Mouse (Mus musculus) limb, embryonic 15.5 days (tissue): ENCODE measurements around the gene Kcnn1. TPM values are rescaled to one million over a fixed set of nuclear protein-coding genes. Genes with fewer than 3 reads are reported as not detected.

Experiments
- ATAC-seq: fragments of 200-750 bp; cut with Nextera tagmentation; 2 replicates; pipeline ENCODE4 v1.8.0; 2017; ENCODE audit warnings: low read depth, moderate TSS enrichment; ENCODE audit not compliant: insufficient number of reproducible peaks, low FRiP score, low TSS enrichment
- H3K27ac ChIP-seq: fragments of 300-500 bp; sonication (generic); 2 replicates; pipeline ENCODE4 v1.5.1; 2015; ENCODE audit warnings: moderate library complexity, mild to moderate bottlenecking, inconsistent platforms
- H3K27me3 ChIP-seq: fragments of 300-500 bp; sonication (generic); 2 replicates; pipeline ENCODE4 v1.6.1; 2015; ENCODE audit warnings: inconsistent platforms
- H3K36me3 ChIP-seq: fragments of 300-500 bp; sonication (generic); 2 replicates; pipeline ENCODE4 v1.6.1; 2015; ENCODE audit warnings: inconsistent platforms
- H3K4me1 ChIP-seq: fragments of 300-500 bp; sonication (generic); 2 replicates; pipeline ENCODE4 v1.6.1; 2015; ENCODE audit warnings: inconsistent platforms
- H3K4me2 ChIP-seq: fragments of 300-500 bp; sonication (generic); 2 replicates; pipeline ENCODE4 v1.6.1; 2015; ENCODE audit warnings: mild to moderate bottlenecking, inconsistent platforms
- H3K4me3 ChIP-seq: fragments of 300-500 bp; sonication (generic); 2 replicates; pipeline ENCODE4 v1.5.1; 2015; ENCODE audit warnings: mild to moderate bottlenecking, inconsistent platforms
- H3K9ac ChIP-seq: fragments of 300-500 bp; sonication (generic); 2 replicates; pipeline ENCODE4 v1.6.1; 2015; ENCODE audit warnings: inconsistent platforms
- H3K9me3 ChIP-seq: fragments of 300-500 bp; sonication (generic); 2 replicates; pipeline ENCODE4 v1.6.1; 2016; ENCODE audit warnings: inconsistent platforms
- WGBS: fragments of 180-500 bp; shearing (Covaris S2); methylation state at CpG from one replicate; pipeline ENCODE4 v1.1.7; 2015; 5-methylcytosine and 5-hydroxymethylcytosine counted together
- polyA plus RNA-seq: library from polyadenylated mRNA; unstranded; fragments of >200 nt; fragmentation: Nextera tagmentation; extraction: Ambion mirVana; gene quantifications from 2 replicates; pipeline ENCODE4 v1.2.1, GENCODE M21; 2015

Gene Kcnn1
- polyA plus RNA-seq, 1 experiment from 2014 or later: 3.1 TPM

DNA sequence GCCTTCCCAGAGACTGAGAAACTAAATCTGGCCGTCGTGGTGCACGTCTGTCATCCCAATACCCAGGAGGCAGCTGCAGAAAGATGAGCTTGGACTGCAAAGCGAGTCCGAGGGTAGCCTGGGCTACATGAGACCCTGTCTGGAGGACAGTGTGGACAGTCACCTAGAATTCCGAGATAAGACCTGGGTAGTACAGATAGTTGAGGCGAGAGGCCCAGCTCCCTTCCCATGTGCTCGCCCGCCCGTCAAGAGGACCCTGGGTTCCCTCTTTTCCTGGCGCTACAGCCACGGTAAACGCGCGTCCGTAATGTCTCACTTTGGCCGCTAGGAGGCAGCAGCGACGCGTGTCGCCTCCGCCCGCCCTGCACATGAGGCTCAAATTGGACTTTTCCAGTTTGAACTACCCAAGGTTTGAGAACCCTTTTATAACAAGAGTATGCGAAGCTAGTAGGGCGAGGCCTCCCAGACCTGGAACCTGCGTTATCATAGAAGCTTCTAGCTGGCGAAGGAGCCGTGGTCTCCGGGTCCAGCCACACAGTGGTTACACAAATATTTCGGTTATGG, 41.6 kb downstream of the Kcnn1 start:
- H3K27ac ChIP-seq: no peak overlapping the region
- peaks cover 19% of the 10 kb centered on the region for H3K4me1 ChIP-seq
- ATAC-seq: no peak
- no peak overlapping the region for H3K9ac ChIP-seq
- no peaks in the 10 kb centered on the region for H3K36me3 ChIP-seq
- H3K27me3 ChIP-seq: peaks cover 28% of the 10 kb centered on the region
- 15% methylated on average over 30 of the region's 30 CpGs for WGBS
- H3K9me3 ChIP-seq: peaks cover 10% of the 10 kb centered on the region; the same call in 1 of the 2 replicates
- H3K4me2 ChIP-seq: no peak overlapping the region
- no peak overlapping the region for H3K4me3 ChIP-seq

DNA sequence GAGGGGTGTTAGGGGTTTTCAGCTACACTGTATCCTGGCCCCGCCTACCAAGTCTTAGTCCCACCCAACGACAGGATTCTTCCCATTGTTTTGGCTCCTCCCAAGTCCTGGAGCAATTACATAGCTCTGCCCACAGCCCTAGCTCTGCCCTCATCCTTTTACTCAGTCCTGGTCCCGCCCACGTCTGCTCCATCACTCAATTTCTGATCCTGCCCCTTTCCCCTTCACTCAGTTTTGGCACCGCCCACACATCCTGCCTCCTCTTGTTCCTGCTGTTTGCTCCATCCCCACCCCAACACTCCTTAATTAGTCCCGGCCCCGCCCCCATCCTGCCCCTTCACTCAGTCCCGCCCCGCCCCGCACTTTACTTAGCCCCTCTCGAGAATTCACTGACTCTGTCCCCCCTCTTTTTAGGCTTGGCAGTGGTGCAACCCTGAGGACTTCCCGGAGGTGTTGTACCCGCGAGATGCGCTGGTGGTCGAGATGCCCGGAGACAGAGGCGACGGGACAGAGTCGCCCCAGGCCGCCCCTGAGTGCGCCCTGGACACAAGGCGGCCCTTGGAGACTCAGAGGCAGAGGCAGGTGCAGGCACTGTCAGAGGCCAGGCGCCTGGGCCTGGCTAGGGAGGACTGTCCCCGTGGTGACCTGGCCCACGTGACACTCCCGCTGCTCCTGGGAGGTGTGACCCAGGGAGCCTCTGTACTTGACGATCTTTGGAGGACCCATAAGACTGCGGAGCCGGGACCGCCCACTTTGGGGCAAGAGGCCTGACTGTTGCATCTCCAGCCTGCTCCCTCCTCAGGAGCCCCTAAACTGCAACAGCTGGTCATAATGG, 42.7 kb downstream of the Kcnn1 start:
- Histone ChIP-seq H3K27ac (no peak overlapping the region), H3K36me3 (no peaks in the 10 kb centered on the region), H3K9ac (no peak overlapping the region), H3K9me3 (peaks cover 10% of the 10 kb centered on the region; the same call in 1 of the 2 replicates), H3K4me2 (no peak overlapping the region), H3K4me1 (peaks cover 19% of the 10 kb centered on the region), H3K4me3 (no peak overlapping the region), H3K27me3 (peaks cover 39% of the 10 kb centered on the region)
- ATAC-seq: peak; percentile 82
- WGBS: 4% methylated on average over 31 of the region's 31 CpGs

DNA sequence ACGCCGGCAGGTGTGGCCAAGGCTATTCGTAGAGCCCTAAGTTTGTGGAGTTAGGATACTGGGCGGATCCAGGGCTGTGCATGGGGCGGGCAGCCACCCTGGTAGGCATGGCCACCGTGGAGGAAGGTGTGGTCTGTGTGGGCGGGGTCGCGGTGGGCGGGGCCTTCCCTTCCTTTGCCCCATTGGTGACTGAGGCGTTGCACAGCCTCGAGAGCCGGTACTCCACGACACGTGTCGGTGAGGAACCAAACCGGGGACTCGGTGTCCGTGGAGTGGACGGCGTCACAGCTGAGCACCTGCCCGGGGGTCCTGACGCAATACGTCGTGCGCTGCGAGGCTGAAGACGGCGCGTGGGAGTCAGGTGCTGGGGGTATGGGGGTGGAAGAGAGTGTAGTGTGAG, 46.4 kb downstream of the Kcnn1 start:
- Histone ChIP-seq H3K36me3 (no peaks in the 10 kb centered on the region), H3K4me2 (peak overlapping the region; percentile 26), H3K4me3 (0 out of 2 replicates have a peak overlapping the region, but pooled peaks have one; percentile 8), H3K27me3 (peaks cover 51% of the 10 kb centered on the region), H3K4me1 (peaks cover 15% of the 10 kb centered on the region), H3K9ac (no peak overlapping the region), H3K9me3 (peaks cover 10% of the 10 kb centered on the region; the same call in 1 of the 2 replicates), H3K27ac (no peak overlapping the region)
- no peak for ATAC-seq
- WGBS: 9% methylated on average over 30 of the region's 30 CpGs

DNA sequence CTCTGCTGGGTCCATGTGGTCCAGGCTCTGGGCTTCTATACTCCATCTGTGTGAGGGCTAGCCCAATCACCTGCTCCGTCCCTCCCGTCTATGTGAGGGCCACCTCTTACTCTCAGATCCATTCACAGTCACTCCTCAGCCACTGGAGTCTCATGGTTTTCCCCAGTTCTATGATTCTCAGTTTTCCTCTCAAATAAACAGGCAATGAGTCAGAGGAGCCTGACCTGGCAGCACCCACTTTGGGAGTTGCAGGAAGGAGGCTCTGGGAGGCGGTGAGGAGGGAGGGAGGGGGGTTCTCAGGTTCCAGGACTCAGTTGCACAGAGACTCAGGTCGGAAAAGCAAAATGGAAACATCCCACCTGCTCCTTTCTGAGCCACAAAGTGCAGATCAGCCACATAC, 50.2 kb downstream of the Kcnn1 start:
- Histone ChIP-seq H3K9ac (no peak overlapping the region), H3K27me3 (peaks cover 31% of the 10 kb centered on the region)
- 47% methylated on average over 4 of the region's 4 CpGs for WGBS

DNA sequence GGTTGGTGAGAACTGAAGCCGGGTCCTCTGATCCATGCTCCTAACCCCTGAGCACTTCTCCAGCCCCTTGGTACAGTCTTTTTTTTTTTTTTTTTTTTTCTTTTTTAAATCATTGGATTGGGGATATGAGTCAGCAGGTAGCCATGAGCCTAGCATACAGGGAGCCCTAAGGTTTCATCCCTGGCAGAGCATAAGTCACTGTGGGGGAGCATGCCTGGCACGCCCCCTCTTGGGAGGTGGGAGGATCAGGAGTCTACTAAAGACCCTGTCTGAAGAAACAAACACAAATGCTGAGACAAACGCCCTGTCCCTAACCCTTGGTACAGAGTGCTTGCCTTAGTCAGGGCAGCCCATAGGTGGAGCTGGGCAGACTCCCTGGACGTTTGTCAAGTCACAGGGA, 51.0 kb downstream of the Kcnn1 start:
- peaks cover 28% of the 10 kb centered on the region for H3K27me3 ChIP-seq
- no peak overlapping the region for H3K9ac ChIP-seq
- no peak overlapping the region for H3K4me2 ChIP-seq
- ATAC-seq: no peak
- H3K4me1 ChIP-seq: peaks cover 5% of the 10 kb centered on the region; the same call in 1 of the 2 replicates
- H3K4me3 ChIP-seq: no peak overlapping the region
- no peaks in the 10 kb centered on the region for H3K36me3 ChIP-seq
- H3K27ac ChIP-seq: no peak overlapping the region
- WGBS: 47% methylated on average over 4 of the region's 4 CpGs
- no peaks in the 10 kb centered on the region for H3K9me3 ChIP-seq

More for the DNA sequence above, 50.2 kb downstream of the Kcnn1 start:
- Histone ChIP-seq H3K9me3 (no peaks in the 10 kb centered on the region), H3K4me1 (peaks cover 6% of the 10 kb centered on the region; the same call in 1 of the 2 replicates), H3K4me2 (no peak overlapping the region), H3K27ac (no peak overlapping the region), H3K36me3 (no peaks in the 10 kb centered on the region), H3K4me3 (no peak overlapping the region)
- no peak for ATAC-seq

DNA sequence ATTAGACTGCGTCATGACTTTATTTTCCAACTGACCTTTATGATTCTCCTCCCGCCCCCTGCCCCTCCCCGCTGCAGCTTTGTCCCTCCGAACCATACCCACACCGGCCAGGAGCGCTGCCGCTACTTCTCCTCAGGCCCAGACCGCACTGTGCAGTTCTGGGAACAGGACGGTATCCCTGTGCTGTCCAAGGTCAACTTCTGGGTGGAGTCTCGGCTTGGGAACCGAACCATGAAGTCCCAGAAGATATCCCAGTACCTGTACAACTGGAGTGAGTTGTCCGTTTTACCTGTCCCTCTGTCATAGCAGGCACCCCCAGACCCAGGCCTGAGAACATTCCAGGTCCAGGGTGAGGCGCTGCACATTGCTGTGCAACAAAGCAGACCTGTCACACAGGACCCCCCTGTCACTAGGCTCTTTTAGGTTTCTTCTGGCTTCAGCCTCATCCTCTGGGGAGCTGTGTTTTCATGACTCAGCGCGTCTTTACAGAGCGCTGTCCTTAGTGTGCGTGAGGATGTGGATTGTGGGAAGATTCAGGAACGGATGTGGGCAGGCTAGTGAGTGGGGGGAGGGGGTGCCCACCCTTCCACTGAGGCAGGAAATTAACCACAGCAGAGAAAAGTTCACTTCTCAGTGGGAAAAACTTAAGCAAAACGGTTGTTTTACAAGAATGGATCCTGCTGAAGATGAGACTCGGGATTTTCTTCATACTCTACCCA, 51.9 kb downstream of the Kcnn1 start:
- WGBS: 69% methylated on average over 20 of the region's 20 CpGs
- H3K27me3 ChIP-seq: peaks cover 19% of the 10 kb centered on the region
- ATAC-seq: no peak

DNA sequence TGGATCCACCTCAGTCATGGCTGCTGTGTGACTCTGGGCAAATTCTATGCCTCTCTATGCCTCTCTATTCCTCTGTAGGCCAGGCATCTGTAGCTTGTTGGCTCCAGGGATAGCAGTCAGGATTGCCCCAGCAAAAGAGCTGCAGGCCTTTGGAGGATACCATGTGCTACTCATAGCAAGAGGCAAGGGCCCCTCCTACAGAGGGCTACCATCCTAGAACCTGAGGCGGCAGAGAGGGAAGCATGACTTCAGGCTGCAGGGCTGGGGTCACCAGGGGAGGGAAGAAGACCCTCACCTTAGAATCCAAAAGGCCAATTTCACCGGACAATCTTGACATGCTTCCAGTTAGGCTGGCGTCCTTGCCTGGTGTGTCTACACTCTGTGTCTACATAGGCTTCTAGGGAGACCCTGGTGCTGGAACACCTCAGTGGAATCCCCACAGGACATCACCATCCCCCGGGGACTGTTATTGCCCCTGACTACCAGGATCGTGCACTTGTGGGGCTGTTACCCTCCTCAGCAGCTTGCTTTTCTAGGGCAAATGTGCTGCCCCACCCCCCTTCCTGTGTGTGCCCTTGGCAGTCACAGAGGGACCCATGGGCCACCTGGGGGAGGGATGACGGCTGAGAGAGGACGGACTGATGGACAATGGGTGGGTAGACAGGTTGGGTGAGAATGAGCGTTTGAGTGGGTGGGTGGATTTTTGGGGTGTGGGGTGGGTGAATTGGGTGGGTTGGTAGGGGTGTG, 53.9 kb downstream of the Kcnn1 start:
- H3K36me3 ChIP-seq: no peaks in the 10 kb centered on the region
- WGBS: 74% methylated on average over 8 of the region's 8 CpGs
- peaks cover 26% of the 10 kb centered on the region for H3K27me3 ChIP-seq
- no peak overlapping the region for H3K9ac ChIP-seq
- no peak overlapping the region for H3K27ac ChIP-seq
- no peak overlapping the region for H3K4me3 ChIP-seq
- H3K9me3 ChIP-seq: no peaks in the 10 kb centered on the region
- H3K4me1 ChIP-seq: peaks cover 7% of the 10 kb centered on the region
- ATAC-seq: no peak
- no peak overlapping the region for H3K4me2 ChIP-seq

More for the DNA sequence above, 51.9 kb downstream of the Kcnn1 start:
- Histone ChIP-seq H3K9ac (no peak overlapping the region), H3K4me3 (no peak overlapping the region), H3K4me1 (no peaks in the 10 kb centered on the region), H3K36me3 (no peaks in the 10 kb centered on the region), H3K27ac (no peak overlapping the region), H3K9me3 (no peaks in the 10 kb centered on the region), H3K4me2 (no peak overlapping the region)

DNA sequence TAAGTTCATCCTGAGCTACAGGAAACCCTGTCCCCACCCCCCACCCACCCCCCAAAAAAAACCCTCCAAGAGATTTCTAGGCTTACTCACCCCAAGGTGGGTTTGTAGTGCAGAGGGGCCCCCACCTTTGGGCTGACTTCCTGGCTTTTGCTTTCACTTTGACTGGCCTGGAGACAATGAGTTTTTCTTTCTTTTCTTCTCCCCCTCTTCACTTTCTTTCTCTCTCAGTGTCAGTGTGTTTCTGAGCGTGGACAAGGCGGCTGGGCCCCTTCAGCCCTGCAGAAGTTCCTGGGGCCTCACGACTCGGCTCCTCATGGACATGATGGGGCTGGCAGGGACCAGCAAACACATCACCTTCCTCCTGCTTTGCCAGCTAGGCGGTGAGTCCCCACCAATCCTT, 54.8 kb downstream of the Kcnn1 start, which contains the start of gene Il12rb1:
Il12rb1 (plus strand) TSS at position 211 of the 400 bp plus-strand sequence.
- Histone ChIP-seq H3K4me3 (no peak within 1 kb of the TSS), H3K9ac (no peak within 1 kb of the TSS), H3K27ac (no peak within 1 kb of the TSS), H3K4me1 (peaks cover 15% of the 10 kb centered on the region), H3K36me3 (no peaks in the 10 kb centered on the region), H3K4me2 (no peak within 1 kb of the TSS), H3K27me3 (peaks cover 28% of the 10 kb centered on the region), H3K9me3 (no peaks in the 10 kb centered on the region)
- WGBS: 68% methylated on average over 5 of the region's 5 CpGs
- no peak for ATAC-seq

DNA sequence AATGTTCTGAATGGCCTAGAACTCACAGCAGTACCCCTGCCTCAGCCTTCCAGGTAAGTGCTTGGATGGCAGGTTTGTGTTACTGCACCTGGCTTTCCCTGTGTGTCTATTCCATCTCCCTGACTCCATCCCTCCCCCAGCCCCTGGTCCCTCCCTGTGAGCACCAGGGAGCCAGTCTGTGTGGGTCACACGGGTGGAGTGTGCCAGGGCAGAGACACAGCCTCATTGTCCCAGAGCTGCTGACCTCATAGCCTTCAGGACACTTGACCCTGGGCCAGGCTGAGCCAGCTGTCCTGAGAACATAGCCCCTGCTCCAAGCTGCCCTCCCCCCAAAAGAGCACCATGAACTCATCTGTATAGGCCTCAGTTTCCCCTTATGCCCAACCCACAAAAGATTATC, 55.8 kb downstream of the Kcnn1 start:
- Histone ChIP-seq H3K4me2 (no peak overlapping the region), H3K9ac (no peak overlapping the region), H3K27me3 (peaks cover 30% of the 10 kb centered on the region), H3K4me3 (no peak overlapping the region), H3K27ac (no peak overlapping the region), H3K4me1 (peaks cover 15% of the 10 kb centered on the region), H3K9me3 (no peaks in the 10 kb centered on the region), H3K36me3 (no peaks in the 10 kb centered on the region)
- no peak for ATAC-seq
- WGBS: 31% methylated on average over 1 of the region's 1 CpGs

DNA sequence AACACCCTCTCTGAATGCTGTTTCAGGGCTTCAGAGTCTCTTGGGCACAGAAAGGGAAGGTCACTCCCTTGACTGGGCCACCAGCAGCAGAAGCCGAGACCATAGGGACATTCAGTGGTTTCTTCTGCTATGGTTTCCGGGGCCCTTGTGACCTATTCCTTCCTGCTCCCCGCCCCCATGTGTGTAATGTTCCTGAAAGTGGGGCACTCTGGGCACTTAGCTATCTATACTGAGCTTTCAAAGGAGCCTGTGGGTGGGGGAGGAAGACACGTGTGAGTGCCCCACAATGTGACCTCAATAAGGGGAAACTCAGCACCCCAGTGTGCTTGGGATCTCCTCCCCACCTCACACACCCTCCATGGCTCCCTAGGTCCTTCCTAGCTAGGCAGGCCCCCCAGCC, 56.5 kb downstream of the Kcnn1 start:
- H3K4me3 ChIP-seq: no peak overlapping the region
- H3K9me3 ChIP-seq: no peaks in the 10 kb centered on the region
- peaks cover 15% of the 10 kb centered on the region for H3K4me1 ChIP-seq
- ATAC-seq: no peak
- no peak overlapping the region for H3K9ac ChIP-seq
- no peak overlapping the region for H3K4me2 ChIP-seq
- 67% methylated on average over 4 of the region's 4 CpGs for WGBS
- no peaks in the 10 kb centered on the region for H3K36me3 ChIP-seq
- H3K27me3 ChIP-seq: peaks cover 34% of the 10 kb centered on the region
- H3K27ac ChIP-seq: no peak overlapping the region

DNA sequence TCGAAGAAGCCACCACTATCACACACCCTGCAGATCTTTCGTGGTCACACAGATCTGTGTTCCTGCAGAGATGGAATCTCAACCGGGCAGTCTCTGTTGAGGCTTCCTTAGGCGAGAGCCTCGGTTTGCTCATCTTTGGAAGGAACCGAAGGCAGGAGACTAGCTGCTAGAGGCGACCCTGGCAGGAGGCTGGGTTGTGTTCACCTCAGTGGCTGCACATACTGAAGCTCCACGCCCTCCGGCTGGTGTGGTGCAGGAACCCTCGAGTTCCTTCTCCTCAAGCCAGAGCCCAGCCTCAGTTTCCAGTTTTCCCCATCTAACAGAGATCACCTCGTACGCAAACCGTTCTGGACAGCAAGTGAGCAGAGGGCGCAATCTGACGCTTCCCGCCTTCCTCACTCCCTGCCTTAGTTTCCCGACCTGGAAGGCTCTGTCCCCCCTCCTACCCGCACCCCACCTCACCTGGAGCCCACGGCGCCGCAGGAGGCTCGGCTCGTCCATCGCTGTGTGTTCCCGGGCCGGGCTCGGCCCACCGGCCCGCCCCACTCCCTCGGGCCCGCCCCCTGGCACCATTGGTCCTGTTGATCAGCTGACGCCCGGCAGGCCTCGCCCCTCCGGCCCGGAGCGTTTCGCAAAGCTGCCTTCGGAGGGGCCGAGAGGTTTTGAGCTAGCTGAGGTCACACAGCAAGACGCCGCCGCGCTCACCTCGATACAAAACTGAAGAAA, 58.4 kb downstream of the Kcnn1 start, which contains the start of gene Mast3:
Mast3 (minus strand) TSS at position 574 of the 726 bp plus-strand sequence.
- Histone ChIP-seq H3K4me1 (peaks cover 15% of the 10 kb centered on the region), H3K9ac (peak within 1 kb of the TSS; percentile 33; the same call in 1 of the 2 replicates), H3K36me3 (no peaks in the 10 kb centered on the region), H3K27ac (no peak within 1 kb of the TSS), H3K27me3 (peaks cover 51% of the 10 kb centered on the region), H3K9me3 (no peaks in the 10 kb centered on the region), H3K4me3 (peak within 1 kb of the TSS; percentile 48), H3K4me2 (peak within 1 kb of the TSS; percentile 72)
- WGBS: 1% methylated on average over 45 of the region's 45 CpGs
- ATAC-seq: peak; percentile 70
